Mouse (Mus musculus) midbrain, postnatal 0 days (tissue): ENCODE results near the gene C1ql1. TPM values are rescaled to one million over a fixed set of nuclear protein-coding genes. Genes with fewer than 3 reads are reported as not detected.

Experiments used
- ATAC-seq: fragments of 200-750 bp; cut with Nextera tagmentation; 2 replicates; pipeline ENCODE4 v1.8.0; 2017; ENCODE audit warnings: moderate number of reproducible peaks, mild to moderate bottlenecking, moderate TSS enrichment, moderate library complexity; ENCODE audit not compliant: low FRiP score
- DNase-seq: peaks from one replicate; pipeline ENCODE4 v3.0.0-alpha.2; 2015; ENCODE audit warnings: low spot score
- H3K27ac ChIP-seq: fragments of 300-500 bp; sonication (generic); 2 replicates; pipeline ENCODE4 v1.5.1; 2014; ENCODE audit warnings: low read depth, mild to moderate bottlenecking, low read length, mixed read lengths
- H3K27me3 ChIP-seq: fragments of 300-500 bp; sonication (generic); 2 replicates; pipeline ENCODE4 v1.6.1; 2014; ENCODE audit warnings: low read length, control low read depth, mixed read lengths; ENCODE audit not compliant: insufficient read depth
- H3K36me3 ChIP-seq: fragments of 300-500 bp; sonication (generic); 2 replicates; pipeline ENCODE4 v1.6.1; 2014; ENCODE audit warnings: low read length, control low read depth, mixed read lengths; ENCODE audit not compliant: insufficient read depth
- H3K4me1 ChIP-seq: fragments of 300-500 bp; sonication (generic); 2 replicates; pipeline ENCODE4 v1.6.1; 2014; ENCODE audit warnings: mild to moderate bottlenecking, control low read depth, antibody characterized with exemption, low read length, mixed read lengths; ENCODE audit not compliant: insufficient read depth
- H3K4me2 ChIP-seq: fragments of 300-500 bp; sonication (generic); 2 replicates; pipeline ENCODE4 v1.6.1; 2014; ENCODE audit warnings: low read depth, mild to moderate bottlenecking, low read length, mixed read lengths; ENCODE audit not compliant: poor library complexity, severe bottlenecking
- H3K4me3 ChIP-seq: fragments of 300-500 bp; sonication (generic); 2 replicates; pipeline ENCODE4 v1.5.1; 2014; ENCODE audit warnings: low read depth, mild to moderate bottlenecking, low read length, moderate library complexity
- H3K9ac ChIP-seq: fragments of 300-500 bp; sonication (generic); replicated peaks from 2 replicates; pipeline ENCODE4 v1.6.1; 2014; ENCODE audit warnings: mild to moderate bottlenecking, low read length, moderate library complexity, mixed read lengths; ENCODE audit not compliant: poor library complexity, severe bottlenecking
- H3K9me3 ChIP-seq: fragments of 300-500 bp; sonication (generic); 2 replicates; pipeline ENCODE4 v1.6.1; 2016; ENCODE audit warnings: low read length, control low read depth
- CTCF ChIP-seq: IDR thresholded peaks from 2 replicates; pipeline ENCODE4 v1.5.1; 2016; ENCODE audit warnings: antibody characterized with exemption, mild to moderate bottlenecking
- WGBS: fragments of 180-500 bp; shearing (Covaris S2); extraction: QIAGEN DNeasy Blood & Tissue Kit; methylation state at CpG from one replicate; pipeline ENCODE4 v1.1.7; 2014; 5-methylcytosine and 5-hydroxymethylcytosine counted together
- polyA plus RNA-seq: library from polyadenylated mRNA; unstranded; fragments of >200 nt; fragmentation: Nextera tagmentation; extraction: Ambion mirVana; gene quantifications from 2 replicates; pipeline ENCODE4 v1.2.1, GENCODE M21; 2015
- total RNA-seq: library from RNA; depleted of rRNA; stranded (reverse); fragments of >200 nt; gene quantifications from 2 replicates; pipeline ENCODE4 v1.2.3, GENCODE M21; 2014

C1ql1 gene
- total and polyA plus RNA-seq, 2 experiments from 2014 or later = 15.8 to 45.6 TPM

GRCm38 (mm10) chr11:102900763-102901162, 45.7 kb downstream of the C1ql1 start, which contains the start of gene Gfap:
Gfap (minus strand) TSS chr11:102900912.
- peak; percentile 99 for TF ChIP-seq CTCF
- peak; percentile 92 for DNase-seq
- H3K4me3 ChIP-seq = no peak within 1 kb of the TSS
- no peak within 1 kb of the TSS for H3K27ac ChIP-seq
- no peaks in the 10 kb centered on the region for H3K4me1 ChIP-seq
- no peaks in the 10 kb centered on the region for H3K9me3 ChIP-seq
- no peak within 1 kb of the TSS for H3K9ac ChIP-seq
- no peaks in the 10 kb centered on the region for H3K36me3 ChIP-seq
- ATAC-seq = peak; percentile 18; the same call in 1 of the 2 replicates
- no peak within 1 kb of the TSS for H3K4me2 ChIP-seq
- 10% methylated on average over 7 of the region's 7 CpGs for WGBS
- H3K27me3 ChIP-seq = no peaks in the 10 kb centered on the region

GRCm38 (mm10) chr11:102898408-102898807, 48.1 kb downstream of the C1ql1 start:
- H3K4me1 ChIP-seq = no peaks in the 10 kb centered on the region
- no peak overlapping the region for H3K9ac ChIP-seq
- H3K27ac ChIP-seq = no peak overlapping the region
- whole genome bisulfite sequencing = 58% methylated on average over 9 of the region's 9 CpGs
- ATAC-seq (peak; percentile 83), DNase-seq (peak; percentile 86)
- no peak overlapping the region for H3K4me2 ChIP-seq
- H3K9me3 ChIP-seq = no peaks in the 10 kb centered on the region
- H3K4me3 ChIP-seq = no peak overlapping the region
- H3K27me3 ChIP-seq = peaks cover 11% of the 10 kb centered on the region; the same call in 1 of the 2 replicates
- TF ChIP-seq CTCF = no peak
- no peaks in the 10 kb centered on the region for H3K36me3 ChIP-seq

- no peak overlapping the region for H3K27ac ChIP-seq
- H3K27me3 ChIP-seq = peaks cover 22% of the 10 kb centered on the region; the same call in 1 of the 2 replicates
- no peak overlapping the region for H3K4me3 ChIP-seq
- no peak for TF ChIP-seq CTCF
- no peak overlapping the region for H3K9ac ChIP-seq
- WGBS = 78% methylated on average over 20 of the region's 20 CpGs
- no peak overlapping the region for H3K4me2 ChIP-seq
- H3K4me1 ChIP-seq = peaks cover 2% of the 10 kb centered on the region; the same call in 1 of the 2 replicates
- no peak for DNase-seq
- no peaks in the 10 kb centered on the region for H3K36me3 ChIP-seq
- H3K9me3 ChIP-seq = no peaks in the 10 kb centered on the region
- ATAC-seq = no peak
These were observed 49.8 kb downstream of the C1ql1 start for GRCm38 (mm10) chr11:102896641-102897040.

- Histone ChIP-seq H3K4me1 (peaks cover 2% of the 10 kb centered on the region; the same call in 1 of the 2 replicates), H3K27me3 (peaks cover 22% of the 10 kb centered on the region; the same call in 1 of the 2 replicates), H3K27ac (no peak overlapping the region), H3K4me3 (no peak overlapping the region), H3K9me3 (no peaks in the 10 kb centered on the region), H3K9ac (no peak overlapping the region), H3K4me2 (no peak overlapping the region), H3K36me3 (no peaks in the 10 kb centered on the region)
- TF ChIP-seq CTCF = no peak
- 82% methylated on average over 9 of the region's 9 CpGs for WGBS
- ATAC-seq (no peak), DNase-seq (no peak)
These were observed 50.7 kb downstream of the C1ql1 start for GRCm38 (mm10) chr11:102895779-102896178.

GRCm38 (mm10) chr11:102894716-102895115, 51.8 kb downstream of the C1ql1 start:
- DNase-seq (no peak), ATAC-seq (no peak)
- H3K27me3 ChIP-seq = peaks cover 22% of the 10 kb centered on the region; the same call in 1 of the 2 replicates

GRCm38 (mm10) chr11:102893015-102893651, 53.4 kb downstream of the C1ql1 start:
- Histone ChIP-seq H3K4me3 (peak overlapping the region; percentile 25), H3K9me3 (no peaks in the 10 kb centered on the region), H3K27ac (no peak overlapping the region), H3K36me3 (no peaks in the 10 kb centered on the region), H3K4me2 (peak overlapping the region; percentile 49), H3K4me1 (peaks cover 3% of the 10 kb centered on the region; the same call in 1 of the 2 replicates), H3K9ac (no peak overlapping the region), H3K27me3 (peaks cover 22% of the 10 kb centered on the region; the same call in 1 of the 2 replicates)
- TF ChIP-seq CTCF = peak; percentile 89
- WGBS = 5% methylated on average over 43 of the region's 43 CpGs
- ATAC-seq (no peak), DNase-seq (peak; percentile 81)

More at GRCm38 (mm10) chr11:102894716-102895115, 51.8 kb downstream of the C1ql1 start:
- WGBS = 93% methylated on average over 4 of the region's 4 CpGs
- Histone ChIP-seq H3K9me3 (no peaks in the 10 kb centered on the region), H3K36me3 (no peaks in the 10 kb centered on the region), H3K4me3 (no peak overlapping the region), H3K4me2 (no peak overlapping the region), H3K9ac (no peak overlapping the region), H3K27ac (no peak overlapping the region), H3K4me1 (peaks cover 2% of the 10 kb centered on the region; the same call in 1 of the 2 replicates)
- no peak for TF ChIP-seq CTCF
